Mouse (Mus musculus): ENCODE results near the gene Ppp1r13l.

- no peak for TF ChIP-seq POLR2A (IDR thresholded peaks at IDR 0.05; ENCODE audit: borderline replicate concordance, extremely low read depth, insufficient read depth, insufficient read length, poor library complexity, severe bottlenecking)
- no peak for TF ChIP-seq CTCF (IDR thresholded peaks at IDR 0.05; ENCODE audit: borderline replicate concordance, extremely low read depth, insufficient read depth, insufficient read length)
Measured at GRCm38 (mm10) chr7:19350221-19350620, 9.3 kb upstream of the Ppp1r13l start.

All from brain, embryonic 14.5 days (tissue).